Mouse (Mus musculus) kidney, adult 2 months (tissue): ENCODE results near the gene Abca7.

Experiments
- CTCF ChIP-seq: fragments of 200-500 bp; conservative IDR thresholded peaks from 2 replicates; pipeline ENCODE4 v1.5.1; 2011; ENCODE audit warnings: low read depth, mild to moderate bottlenecking, control low read depth, low read length, moderate library complexity, mixed read lengths; ENCODE audit not compliant: insufficient read depth, insufficient read length
- POLR2A ChIP-seq: fragments of 200-500 bp; IDR thresholded peaks from one replicate; pipeline ENCODE4 v1.6.1; 2011; ENCODE audit warnings: low read depth, low read length, control low read depth

- TF ChIP-seq POLR2A (peak; percentile 57), CTCF (no peak)
These were observed 43.3 kb downstream of the Abca7 start, which contains the start of gene Polr2e for GRCm38 (mm10) chr10:80039559-80039979.
